19 mouse cellular contexts compared by ENCODE assay signal in genomic region chr11:78829373-78829772, GRCm38 (mm10). TPM values are rescaled to one million over a fixed set of nuclear protein-coding genes. Genes with fewer than 3 reads are reported as not detected.
DNase-seq lines count a peak whose midpoint lies in the region; ATAC-seq and TF ChIP-seq lines count a peak whose summit lies in the region.
"Had no signal": no experiment of that assay in that cellular context is flagged by ENCODE, and none has a peak within 500 bp of the region (broad histone marks: within the 10 kb centered on the region; RNA-seq: fewer than 3 reads in every experiment).

No protein-coding gene starts in this region.

- peak overlapping the region; percentile 79 for H3K27ac ChIP-seq in left cerebral cortex, adult 2 months
- H3K27ac ChIP-seq in heart, postnatal 0 days (ENCODE audit: low read depth): peak overlapping the region; percentile 58
- no peak overlapping the region for H3K27ac ChIP-seq in cerebellum, adult 2 months (ENCODE audit: insufficient read depth, low read length)
- H3K27ac ChIP-seq: embryonic facial prominence, embryonic 12.5 days; hindbrain, postnatal 0 days; limb, embryonic 12.5 days; stomach, postnatal 0 days had no signal

- no peaks in the 10 kb centered on the region for H3K27me3 ChIP-seq in heart, postnatal 0 days (ENCODE audit: control insufficient read depth, insufficient read depth, low read length)
- no peaks in the 10 kb centered on the region for H3K27me3 ChIP-seq in cerebellum, adult 2 months (ENCODE audit: control insufficient read depth, insufficient read depth, low read length)
- H3K27me3 ChIP-seq: CH12.LX; embryonic facial prominence, embryonic 12.5 days had no signal

- TF ChIP-seq POLR2A in cerebellum, adult 2 months (IDR thresholded peaks at IDR 0.05; ENCODE audit: borderline replicate concordance, insufficient read depth, low read length): no peak

- H3K9me3 ChIP-seq in heart, postnatal 0 days (replicated peaks; ENCODE audit: control insufficient read depth, low read length): no peaks in the 10 kb centered on the region
- H3K9me3 ChIP-seq: embryonic facial prominence, embryonic 12.5 days; limb, embryonic 12.5 days had no signal

- no peak overlapping the region for H3K4me3 ChIP-seq in left cerebral cortex, adult 2 months
- H3K4me3 ChIP-seq in heart, postnatal 0 days (ENCODE audit: low read depth, low read length): no peak overlapping the region
- H3K4me3 ChIP-seq in cerebellum, adult 2 months (replicated peaks; ENCODE audit: insufficient read depth, low read depth, low read length): no peak overlapping the region
- H3K4me3 ChIP-seq: embryonic facial prominence, embryonic 12.5 days; limb, embryonic 12.5 days had no signal

- H3K4me2 ChIP-seq in heart, postnatal 0 days (ENCODE audit: low read depth, low read length): no peak overlapping the region
- H3K4me2 ChIP-seq: embryonic facial prominence, embryonic 12.5 days; limb, embryonic 12.5 days; lung, embryonic 14.5 days had no signal

- no peak for DNase-seq in left cerebral cortex, adult 2 months (ENCODE audit: extremely low spot score in 1 of 2, low spot score in 2 of 2)
- DNase-seq in left cerebral cortex, postnatal 36 days (ENCODE audit: low spot score in 2 of 2): no peak
- DNase-seq in ZHBTc4 (ENCODE audit: low read depth, low spot score): peak; percentile 35
- peak; percentile 58 for DNase-seq in heart, postnatal 0 days (ENCODE audit: low spot score)
- peak; percentile 48 to 55 for DNase-seq in kidney, postnatal 36 days
- DNase-seq in cerebellum, adult 2 months: no peak
- DNase-seq in spleen, adult 12 weeks (ENCODE audit: low spot score): no peak
- DNase-seq in layer of hippocampus, postnatal 36 days: no peak
- DNase-seq: cerebellum, adult 18-20 months; gastrocnemius, postnatal 36 days; layer of hippocampus, adult 9-11 months; lung, embryonic 14.5 days; right cerebral cortex, postnatal 4 days had no signal

- TF ChIP-seq CTCF in left cerebral cortex, adult 2 months (IDR thresholded peaks at IDR 0.05): no peak
- no peak for TF ChIP-seq CTCF in heart, postnatal 0 days (IDR thresholded peaks at IDR 0.05; ENCODE audit: low read depth)
- TF ChIP-seq CTCF in cerebellum, adult 2 months (IDR thresholded peaks at IDR 0.05; ENCODE audit: borderline replicate concordance, insufficient read depth, low read depth, low read length): no peak

- intact Hi-C loops in left cerebral cortex, adult 2 months (cut with DNase I): loop anchor here (2.0 to 5.0 kb wide), 3 partner anchors 72 to 269 kb away; no protein-coding TSS in a partner anchor
- intact Hi-C loops in left cerebral cortex, postnatal 36 days (cut with DNase I): loop anchor here (5.0 kb wide), 3 partner anchors 132 to 277 kb away; partner anchors contain the start of genes Nlk and Tmem97

- TF ChIP-seq EP300 in heart, postnatal 0 days (IDR thresholded peaks at IDR 0.05; ENCODE audit: low read depth): no peak

- peaks cover 37% of the 10 kb centered on the region for H3K4me1 ChIP-seq in heart, postnatal 0 days (ENCODE audit: control insufficient read depth, insufficient read depth)
- peaks cover 13% of the 10 kb centered on the region for H3K4me1 ChIP-seq in cerebellum, adult 2 months (ENCODE audit: control insufficient read depth, insufficient read depth, low read length)

- ATAC-seq in heart, postnatal 0 days (ENCODE audit: insufficient read depth, low read depth): peak; percentile 52
- ATAC-seq: forebrain, embryonic 14.5 days; hindbrain, postnatal 0 days had no signal

- 13% methylated on average over 6 of the region's 6 CpGs for WGBS in heart, postnatal 0 days
- 72% methylated on average over 6 of the region's 6 CpGs for WGBS in cerebellum, adult 2 months

- H3K36me3 ChIP-seq in heart, postnatal 0 days (replicated peaks; ENCODE audit: control insufficient read depth, insufficient read depth, low read length): no peaks in the 10 kb centered on the region
- H3K36me3 ChIP-seq: embryonic facial prominence, embryonic 12.5 days; limb, embryonic 12.5 days had no signal

- no peak overlapping the region for H3K9ac ChIP-seq in heart, postnatal 0 days (replicated peaks; ENCODE audit: low read depth, low read length)
- H3K9ac ChIP-seq: embryonic facial prominence, embryonic 12.5 days; limb, embryonic 12.5 days; lung, embryonic 14.5 days had no signal

RNA-seq across cellular contexts. Expression of gene Lyrm9, which starts 3.0 kb away (rescaled TPM):
- total RNA-seq in left cerebral cortex, adult 2 months (2021): 10 to 100 TPM; 22.6 to 26.1 TPM
- 10 to 100 TPM; 25.9 to 29.8 TPM for total RNA-seq in left cerebral cortex, postnatal 36 days (2021)
- 6.9 TPM in 2 replicates for total RNA-seq in heart, postnatal 0 days (2014; rRNA removed; ENCODE audit: low replicate concordance)
- 47.0 and 51.7 TPM in 2 replicates for polyA plus RNA-seq in heart, postnatal 0 days (2015; fragmentation: Nextera tagmentation; extraction: Ambion mirVana)
- polyA plus RNA-seq in cerebellum, adult 2 months (2012; rRNA removed): 22.6 and 32.9 TPM in 2 replicates
- total RNA-seq in layer of hippocampus, postnatal 36 days (2021): 10 to 100 TPM; 14.9 to 22.3 TPM

Comparison
In these comparisons a context has a peak if more than half of its experiments do, and no peak if none do; other contexts are left out.
1. DNase-seq: peak in ZHBTc4 (single experiment), heart, postnatal 0 days (single experiment) and kidney, postnatal 36 days (2 of 2); none in left cerebral cortex, adult 2 months (0 of 2), left cerebral cortex, postnatal 36 days (0 of 2), cerebellum, adult 2 months (0 of 2), spleen, adult 12 weeks (single experiment) and layer of hippocampus, postnatal 36 days (0 of 2).